Mouse (Mus musculus) embryo, embryonic 9.5 days (tissue): Measurements from ENCODE around the gene Nme8.
A peak's percentile ranks its signal among the peaks of the same experiment; 100 is the strongest.

Source experiments
- DNase-seq: peaks from one replicate; pipeline ENCODE4 v3.0.0-alpha.2; 2017; ENCODE audit errors: extremely low spot score

The Nme8 gene

GRCm38 (mm10) chr13:19697790-19698189, at the start of gene Nme8:
TSS of gene Nme8 (minus strand) at chr13:19697794.
- DNase-seq = peak; percentile 19

- no peak for DNase-seq
These were observed 48.1 kb upstream of the Nme8 start for GRCm38 (mm10) chr13:19745741-19746140.

GRCm38 (mm10) chr13:19744536-19744935, 46.9 kb upstream of the Nme8 start:
- DNase-seq = no peak

GRCm38 (mm10) chr13:19734597-19734996, 37.0 kb upstream of the Nme8 start:
- no peak for DNase-seq

GRCm38 (mm10) chr13:19730826-19731225, 33.2 kb upstream of the Nme8 start:
- no peak for DNase-seq

- DNase-seq = no peak
These were observed 21.4 kb upstream of the Nme8 start for GRCm38 (mm10) chr13:19718954-19719353.

GRCm38 (mm10) chr13:19717201-19717600, 19.6 kb upstream of the Nme8 start:
- no peak for DNase-seq

- DNase-seq = no peak
These were observed 6.2 kb upstream of the Nme8 start for GRCm38 (mm10) chr13:19703806-19704205.

GRCm38 (mm10) chr13:19701443-19702078, 4.0 kb upstream of the Nme8 start:
- no peak for DNase-seq

GRCm38 (mm10) chr13:19700733-19701442, 3.3 kb upstream of the Nme8 start:
- DNase-seq = no peak

- DNase-seq = peak; percentile 46
These were observed 1.1 kb upstream of the Nme8 start for GRCm38 (mm10) chr13:19698524-19699173.

- DNase-seq = no peak
These were observed 7.2 kb downstream of the Nme8 start for GRCm38 (mm10) chr13:19690417-19690816.

- no peak for DNase-seq
These were observed 7.6 kb downstream of the Nme8 start for GRCm38 (mm10) chr13:19689971-19690370.

- DNase-seq = no peak
These were observed 13.6 kb downstream of the Nme8 start for GRCm38 (mm10) chr13:19684007-19684406.

- no peak for DNase-seq
These were observed 14.5 kb downstream of the Nme8 start for GRCm38 (mm10) chr13:19682879-19683640.

GRCm38 (mm10) chr13:19674601-19675000, 23.0 kb downstream of the Nme8 start:
- DNase-seq = no peak

- no peak for DNase-seq
These were observed 23.6 kb downstream of the Nme8 start for GRCm38 (mm10) chr13:19674025-19674424.

GRCm38 (mm10) chr13:19668355-19669140, 29.0 kb downstream of the Nme8 start:
- DNase-seq = no peak

- no peak for DNase-seq
These were observed 45.2 kb downstream of the Nme8 start for GRCm38 (mm10) chr13:19652405-19652804.

- DNase-seq = no peak
These were observed 47.8 kb downstream of the Nme8 start for GRCm38 (mm10) chr13:19649824-19650223.

GRCm38 (mm10) chr13:19644225-19644624, 53.4 kb downstream of the Nme8 start:
- DNase-seq = no peak
